Mouse (Mus musculus): ENCODE data around the gene Gm13697.

Gene Gm13697

DNA sequence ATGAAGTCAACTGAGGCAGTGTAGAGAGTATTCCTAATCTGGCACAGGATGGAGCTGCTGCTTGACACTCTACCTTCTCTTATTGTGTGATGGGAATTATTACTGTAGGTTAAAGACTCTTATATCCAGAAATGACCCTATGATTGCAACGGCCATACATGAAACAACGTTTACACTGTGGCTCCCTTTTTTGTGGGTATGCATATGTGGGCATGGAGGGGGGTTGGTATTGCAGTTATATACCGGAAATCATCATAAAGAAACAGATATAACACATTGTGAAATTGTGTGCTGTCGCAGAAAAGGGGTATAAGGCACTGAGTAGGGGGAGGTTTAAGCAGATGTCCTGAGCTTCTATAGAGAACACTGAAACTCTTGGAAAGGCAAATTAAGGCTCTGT lies 51.5 kb downstream of the Gm13697 start:
- no peak for DNase-seq (ENCODE audit: low spot score)

Data from embryo, embryonic 10.5 days (tissue).